In genomic region chr4:147795308-147795707, GRCm38 (mm10) we compare ENCODE assay signal across 6 mouse cellular contexts. TPM values are rescaled to one million over a fixed set of nuclear protein-coding genes. Genes with fewer than 3 reads are reported as not detected.
A peak's percentile ranks its signal among the peaks of the same experiment; 100 is the strongest.
DNase-seq lines count a peak whose midpoint lies in the region; ATAC-seq and TF ChIP-seq lines count a peak whose summit lies in the region.
"Not testable (repeated sequence)": the region's sequence is repeated elsewhere in the genome, so short reads cannot be mapped to it uniquely, and the experiment has no call there.
"Had no signal": no experiment of that assay in that cellular context is flagged by ENCODE, and none has a peak within 500 bp of the region (broad histone marks: within the 10 kb centered on the region; RNA-seq: fewer than 3 reads in every experiment).

No protein-coding gene starts in this region.

- not testable (repeated sequence) for H3K4me1 ChIP-seq in G1E (ENCODE audit: insufficient read depth, low read depth, low read length); forebrain, embryonic 11.5 days (replicated peaks; ENCODE audit: control insufficient read depth, insufficient read depth, low read length); heart, embryonic 11.5 days (ENCODE audit: control insufficient read depth, insufficient read depth, low read length); midbrain, embryonic 14.5 days (ENCODE audit: control insufficient read depth, insufficient read depth, low read length)

- H3K9ac ChIP-seq in forebrain, embryonic 11.5 days (ENCODE audit: low read length); heart, embryonic 11.5 days (ENCODE audit: low read depth, low read length); midbrain, embryonic 14.5 days (replicated peaks; ENCODE audit: low read length): not testable (repeated sequence)

- not testable (repeated sequence) for H3K27me3 ChIP-seq in G1E (ENCODE audit: insufficient read depth, low read length); forebrain, embryonic 11.5 days (ENCODE audit: control insufficient read depth, insufficient read depth, low read length); heart, embryonic 11.5 days (ENCODE audit: control insufficient read depth, insufficient read depth, low read length); midbrain, embryonic 14.5 days (ENCODE audit: control insufficient read depth, insufficient read depth, low read length)

- WGBS in forebrain, embryonic 11.5 days, result 88% methylated on average over 1 of the region's 1 CpGs
- 85% methylated on average over 1 of the region's 1 CpGs for WGBS in heart, embryonic 11.5 days (ENCODE audit: insufficient replicate concordance)
- 95% methylated on average over 1 of the region's 1 CpGs for WGBS in midbrain, embryonic 14.5 days

- H3K36me3 ChIP-seq in G1E (replicated peaks); forebrain, embryonic 11.5 days (ENCODE audit: control insufficient read depth, insufficient read depth, low read length); heart, embryonic 11.5 days (ENCODE audit: control insufficient read depth, insufficient read depth, low read length); midbrain, embryonic 14.5 days (ENCODE audit: control insufficient read depth, insufficient read depth, low read length): not testable (repeated sequence)

- not testable (repeated sequence) for H3K9me3 ChIP-seq in G1E (replicated peaks); forebrain, embryonic 11.5 days (ENCODE audit: control insufficient read depth, low read length); heart, embryonic 11.5 days (replicated peaks; ENCODE audit: control insufficient read depth, low read length)
- peaks cover 14% of the 10 kb centered on the region for H3K9me3 ChIP-seq in midbrain, embryonic 14.5 days (ENCODE audit: control insufficient read depth, low read length)

- H3K4me3 ChIP-seq in G1E (ENCODE audit: low read depth, low read length); forebrain, embryonic 11.5 days (ENCODE audit: low read depth, low read length); heart, embryonic 11.5 days (ENCODE audit: low read depth, low read length); midbrain, embryonic 14.5 days (replicated peaks; ENCODE audit: low read depth, low read length): not testable (repeated sequence)

- H3K27ac ChIP-seq in forebrain, embryonic 11.5 days (ENCODE audit: low read depth, low read length); heart, embryonic 11.5 days (ENCODE audit: low read depth, low read length); midbrain, embryonic 14.5 days (replicated peaks; ENCODE audit: low read depth, low read length): not testable (repeated sequence)

- DNase-seq in G1E (ENCODE audit: low spot score); forebrain, embryonic 11.5 days (ENCODE audit: low spot score); midbrain, embryonic 14.5 days: not testable (repeated sequence)

- H3K4me2 ChIP-seq in forebrain, embryonic 11.5 days (ENCODE audit: low read depth, low read length, severe bottlenecking); heart, embryonic 11.5 days; midbrain, embryonic 14.5 days (ENCODE audit: low read length): not testable (repeated sequence)

- TF ChIP-seq CTCF in G1E (IDR thresholded peaks at IDR 0.05; ENCODE audit: low read depth, low read length), result not testable (repeated sequence)

- peak; percentile 19; the same call in 1 of the 2 replicates for ATAC-seq in G1E (ENCODE audit: extremely low read depth, insufficient number of reproducible peaks, low FRiP score, poor library complexity, severe bottlenecking)
- peak; percentile 36; the same call in 1 of the 2 replicates for ATAC-seq in forebrain, embryonic 11.5 days (replicated peaks; ENCODE audit: low FRiP score)
- peak; percentile 60; the same call in 1 of the 2 replicates for ATAC-seq in heart, embryonic 11.5 days (replicated peaks; ENCODE audit: insufficient number of reproducible peaks, low FRiP score, low TSS enrichment)
- peak; percentile 28 for ATAC-seq in inflammation-experienced regulatory T-cells, adult 6 months
- ATAC-seq in midbrain, embryonic 14.5 days (ENCODE audit: low FRiP score, low TSS enrichment), result peak; percentile 55

RNA-seq across cellular contexts. Expression of gene Zfp984, which starts 14.3 kb away (rescaled TPM):
- 121 and 143 TPM in 2 replicates for total RNA-seq in G1E (2014; fragmentation: Nextera tagmentation)
- 27.0 and 36.5 TPM in 2 replicates for total RNA-seq in G1E (2017)
- polyA plus RNA-seq in G1E (2012), result 1.8 and 2.5 TPM in 2 replicates
- polyA plus RNA-seq in forebrain, embryonic 11.5 days (2014; fragmentation: Nextera tagmentation; extraction: Ambion mirVana), result 7.6 and 9.7 TPM in 2 replicates
- polyA plus RNA-seq in heart, embryonic 11.5 days (2014; fragmentation: Nextera tagmentation; extraction: Ambion mirVana), result 9.8 and 11.6 TPM in 2 replicates
- 10 to 100 TPM; 18.6 to 25.6 (median 23.7) TPM for polyA plus RNA-seq in inflammation-experienced regulatory T-cells, adult 6 months (2017; shearing (Covaris generic))
- 4.5 and 4.8 TPM in 2 replicates for polyA plus RNA-seq in midbrain, embryonic 14.5 days (2014; fragmentation: Nextera tagmentation; extraction: Ambion mirVana)
- polyA plus RNA-seq: adrenal gland, adult 2 months had no signal

RNA-seq across cellular contexts. Expression of gene Zfp933, which starts 52.9 kb away (rescaled TPM):
- total RNA-seq in G1E (2014; fragmentation: Nextera tagmentation) (12.4 and 15.2 TPM in 2 replicates), G1E (2017) (9.3 and 10.9 TPM in 2 replicates)
- polyA plus RNA-seq in G1E (2012), result 0.11 and 0.15 TPM in 2 replicates
- 6.5 and 8.0 TPM in 2 replicates for polyA plus RNA-seq in forebrain, embryonic 11.5 days (2014; fragmentation: Nextera tagmentation; extraction: Ambion mirVana)
- 4.9 and 6.9 TPM in 2 replicates for polyA plus RNA-seq in heart, embryonic 11.5 days (2014; fragmentation: Nextera tagmentation; extraction: Ambion mirVana)
- 10 to 100 TPM in 1 of 3 experiments, 1 to 10 TPM in 2; 5.5 to 10.0 (median 7.5) TPM for polyA plus RNA-seq in inflammation-experienced regulatory T-cells, adult 6 months (2017; shearing (Covaris generic))
- 8.7 and 10.9 TPM in 2 replicates for polyA plus RNA-seq in midbrain, embryonic 14.5 days (2014; fragmentation: Nextera tagmentation; extraction: Ambion mirVana)
